Mouse (Mus musculus) lung, postnatal 10 days (tissue): ENCODE measurements at regions not wholly inside any gene's neighbourhood (a gene's known extent, or its start where the extent isn't known, plus 50 kb on each side); places are given as distances from the start of the nearest gene placed in this dataset.
"Not testable (repeated sequence)": the region's sequence is repeated elsewhere in the genome, so short reads cannot be mapped to it uniquely, and the experiment has no call there.

Experiments
- DNase-seq: peaks from one replicate; pipeline ENCODE4 v3.0.0; 2021

DNA sequence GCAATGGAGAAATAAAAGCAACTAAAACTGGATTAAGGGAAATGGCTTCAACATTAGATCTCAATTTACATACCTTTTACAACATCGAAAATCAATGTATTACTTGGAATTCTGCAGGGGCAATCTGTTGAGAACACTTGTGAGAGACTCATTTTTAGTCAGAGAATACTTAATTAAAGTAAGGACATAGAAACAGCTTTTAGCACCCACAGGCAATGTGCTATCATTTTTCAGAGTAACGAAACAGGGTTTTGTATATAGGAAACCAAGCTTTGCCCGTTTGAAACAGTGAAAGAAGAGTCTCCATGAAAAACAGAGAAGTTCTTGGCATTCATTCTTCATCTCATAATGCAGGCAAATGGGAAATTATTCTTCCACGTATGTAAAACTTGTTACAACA is 196.4 kb downstream of the Tdrd3 start:
- DNase-seq = no peak

DNA sequence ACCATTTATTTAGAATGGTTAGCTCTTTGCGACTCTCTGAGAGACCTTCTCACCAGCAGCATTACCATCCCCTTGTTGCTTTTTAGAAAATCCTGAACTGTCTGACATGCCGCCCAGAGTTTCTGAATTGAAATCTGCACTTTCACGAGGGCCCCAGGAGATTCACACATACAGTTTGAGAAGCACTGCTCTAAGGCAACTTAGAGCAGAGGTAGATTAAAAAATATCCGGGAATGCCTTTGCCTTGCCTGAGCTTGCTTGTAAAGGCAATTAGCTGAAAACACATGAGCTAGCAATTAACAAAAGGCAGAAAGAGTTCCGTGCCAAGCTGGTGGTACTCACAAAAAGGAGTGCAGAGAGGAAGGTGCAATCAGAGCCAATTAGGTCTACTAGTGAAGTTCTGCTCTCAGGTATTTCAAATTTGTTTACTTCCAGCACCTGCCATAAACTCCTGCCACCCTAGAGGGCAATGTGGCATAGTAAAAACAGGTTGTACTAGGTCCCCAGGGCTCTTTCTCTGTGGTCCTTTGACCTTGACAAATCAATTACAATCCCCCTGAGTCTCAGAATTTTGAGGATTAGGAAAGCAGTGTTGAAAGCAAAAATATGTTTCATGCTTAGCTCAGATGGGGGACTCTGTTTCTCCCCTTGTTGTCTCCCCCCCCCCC is 203.1 kb downstream of the Tdrd3 start:
- DNase-seq = no peak

DNA sequence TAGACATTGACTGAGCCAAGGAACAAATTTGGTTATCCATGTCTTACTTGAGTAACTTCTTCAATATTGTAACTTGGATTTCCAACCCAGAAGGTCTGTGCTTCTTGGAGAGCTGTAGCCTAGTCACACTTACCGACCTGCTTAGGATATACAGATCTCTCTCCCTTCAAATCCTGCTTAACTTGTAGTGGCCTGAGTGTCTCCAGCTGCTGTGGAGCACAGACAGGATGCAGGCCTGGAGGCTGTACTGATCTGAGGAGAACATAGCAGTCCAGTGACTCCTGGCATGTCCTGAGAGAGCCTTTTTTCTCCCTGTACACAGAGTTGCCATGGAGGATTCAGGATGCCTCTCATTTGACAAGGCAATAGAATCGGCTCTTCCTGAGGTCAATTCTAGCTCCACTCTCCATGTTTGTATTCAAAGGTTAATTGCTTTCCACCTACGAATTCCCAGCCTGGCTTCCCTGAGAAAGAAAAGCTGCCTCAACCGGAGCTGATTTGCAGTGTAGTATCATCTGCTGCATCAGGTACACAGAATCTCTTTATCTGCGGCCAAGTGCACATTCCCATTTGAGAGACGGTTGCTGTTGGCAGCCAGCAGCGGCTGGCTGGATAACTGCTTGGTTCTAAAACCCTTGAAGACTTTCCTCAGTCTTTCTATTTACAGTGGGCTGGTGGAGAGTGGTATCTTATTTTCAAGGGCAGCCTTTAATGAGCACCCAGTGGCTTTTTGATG is 214.8 kb downstream of the Tdrd3 start:
- DNase-seq = no peak

GRCm38 (mm10) chr14:87634596-87634995 is 218.2 kb downstream of the Tdrd3 start:
- no peak for DNase-seq

DNA sequence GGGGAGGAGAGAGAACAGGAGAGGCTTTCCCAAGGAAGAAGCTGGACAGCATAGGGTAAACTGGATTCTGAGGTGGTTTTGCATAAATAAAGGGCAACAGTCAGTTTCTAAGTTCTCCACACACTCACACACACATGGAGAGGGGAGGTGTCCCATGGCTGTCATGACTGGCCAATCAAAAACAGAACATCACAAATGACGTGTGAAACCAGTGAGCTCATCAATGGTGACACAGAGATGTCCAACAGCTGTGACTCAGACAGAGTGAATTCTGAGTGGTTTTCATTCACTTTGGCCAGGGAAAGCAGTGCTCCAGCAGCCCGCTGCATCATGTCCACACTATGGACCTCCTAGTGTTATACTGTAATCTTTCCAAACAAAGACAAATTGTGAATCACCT is 220.7 kb downstream of the Tdrd3 start:
- DNase-seq = peak; percentile 18

DNA sequence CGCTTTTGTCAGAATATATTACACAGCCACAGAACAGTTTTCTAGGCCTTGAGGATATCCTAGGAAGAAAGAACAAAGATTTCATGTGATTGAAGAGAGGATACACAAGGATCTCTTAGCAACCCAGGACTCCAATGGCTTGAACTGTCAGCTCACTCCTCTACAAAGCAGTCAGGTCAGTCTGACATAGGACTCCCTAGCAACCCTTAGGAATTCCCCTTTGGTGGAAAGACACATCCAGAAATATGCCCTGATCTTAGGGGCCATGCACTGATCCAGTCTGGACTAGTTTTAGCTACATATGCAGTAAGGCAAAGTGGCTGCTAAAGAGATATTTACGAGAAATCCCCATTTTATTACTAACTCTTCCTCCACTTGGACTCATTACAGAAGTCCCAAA is 251.5 kb downstream of the Tdrd3 start:
- no peak for DNase-seq

GRCm38 (mm10) chr14:87669496-87669895 is 253.1 kb downstream of the Tdrd3 start:
- DNase-seq = no peak

DNA sequence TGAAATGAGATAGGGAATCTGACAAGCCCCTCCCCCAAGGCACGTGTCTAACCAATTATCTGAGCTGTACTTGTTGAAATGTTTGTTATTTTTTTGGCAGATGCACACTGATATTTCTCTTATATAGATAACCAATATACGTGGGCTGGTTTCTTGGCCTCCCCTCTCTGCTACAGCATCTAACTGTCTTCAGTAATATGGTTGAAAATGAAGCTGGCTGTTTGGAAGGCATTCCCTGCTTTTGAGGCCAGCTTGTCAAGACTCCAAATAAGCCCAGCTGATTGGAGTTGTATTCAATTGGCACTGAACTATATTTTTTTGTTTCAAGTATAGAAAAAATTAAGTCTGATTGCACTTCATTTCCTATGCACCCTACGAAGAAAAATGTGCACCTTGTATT is 264.3 kb downstream of the Tdrd3 start:
- no peak for DNase-seq

DNA sequence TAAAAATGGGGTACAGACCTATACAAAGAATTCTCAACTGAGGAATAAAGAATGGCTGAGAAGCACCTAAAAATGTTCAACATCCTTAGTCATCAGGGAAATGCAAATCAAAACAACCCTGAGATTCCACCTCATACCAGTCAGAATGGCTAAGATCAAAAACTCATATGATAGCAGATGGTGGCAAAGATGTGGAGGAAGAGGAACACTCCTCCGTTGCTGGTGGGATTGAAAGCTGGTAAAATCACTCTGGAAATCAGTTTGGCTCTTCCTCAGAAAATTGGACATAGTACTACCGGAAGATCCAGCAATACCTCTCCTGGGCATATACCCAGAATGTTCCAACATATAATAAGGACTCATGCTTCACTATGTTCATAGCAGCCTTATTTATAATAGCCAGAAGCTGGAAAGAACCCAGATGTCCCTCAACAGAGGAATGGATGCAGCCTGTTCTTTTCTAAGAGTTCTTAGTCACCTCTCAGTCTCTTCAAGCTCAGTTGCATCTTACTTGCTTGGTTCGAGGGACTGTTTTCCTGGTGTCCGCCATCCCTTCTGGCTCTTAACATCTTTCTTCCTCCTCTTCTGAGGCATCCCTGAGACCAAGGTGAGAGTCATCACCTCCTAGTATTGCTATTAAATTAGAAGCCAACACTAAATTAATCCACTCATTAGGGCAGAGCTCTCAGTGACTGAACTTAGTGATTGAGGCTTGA is 266.8 kb downstream of the Tdrd3 start:
- not testable (repeated sequence) for DNase-seq

DNA sequence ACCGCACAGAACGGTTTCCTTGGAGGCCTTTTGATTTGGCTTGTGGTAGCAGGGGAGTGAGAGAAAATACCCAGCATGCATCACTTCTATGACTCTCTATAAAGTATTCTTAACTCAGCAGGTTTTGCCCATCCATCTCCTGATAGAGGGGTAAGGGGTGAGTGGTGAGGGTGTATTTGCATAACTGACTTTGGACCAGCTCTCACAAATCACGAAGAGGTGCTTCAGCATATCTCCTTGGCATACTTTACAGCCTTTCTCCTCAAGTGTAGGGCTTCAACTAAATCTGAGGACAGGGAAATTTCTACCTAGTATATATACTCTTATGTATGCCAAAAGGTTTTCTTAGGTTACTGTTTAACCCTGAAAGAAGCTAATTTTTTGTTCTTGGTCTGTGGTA is 273.4 kb downstream of the Tdrd3 start:
- DNase-seq = no peak

DNA sequence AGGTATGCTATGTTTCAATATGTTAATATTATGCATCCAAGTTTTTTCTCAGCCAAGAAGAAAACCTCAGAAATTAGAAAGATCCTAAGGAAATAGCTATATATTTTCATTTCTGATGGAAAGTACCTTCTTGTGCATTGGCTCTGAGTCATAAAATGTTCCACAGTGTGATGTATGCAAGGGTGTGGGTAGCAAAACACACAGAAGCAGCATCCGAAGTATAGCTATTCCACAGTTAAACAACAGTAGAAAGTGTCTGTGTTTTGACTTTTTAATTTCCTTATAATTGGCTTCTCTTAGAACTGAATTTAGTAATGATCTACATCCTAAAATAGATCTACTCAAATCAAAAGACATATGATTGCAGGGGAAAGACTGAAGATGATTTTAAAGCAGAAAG is 320.0 kb downstream of the Tdrd3 start:
- no peak for DNase-seq

GRCm38 (mm10) chr14:87745524-87745923 is 329.1 kb downstream of the Tdrd3 start:
- DNase-seq = no peak

DNA sequence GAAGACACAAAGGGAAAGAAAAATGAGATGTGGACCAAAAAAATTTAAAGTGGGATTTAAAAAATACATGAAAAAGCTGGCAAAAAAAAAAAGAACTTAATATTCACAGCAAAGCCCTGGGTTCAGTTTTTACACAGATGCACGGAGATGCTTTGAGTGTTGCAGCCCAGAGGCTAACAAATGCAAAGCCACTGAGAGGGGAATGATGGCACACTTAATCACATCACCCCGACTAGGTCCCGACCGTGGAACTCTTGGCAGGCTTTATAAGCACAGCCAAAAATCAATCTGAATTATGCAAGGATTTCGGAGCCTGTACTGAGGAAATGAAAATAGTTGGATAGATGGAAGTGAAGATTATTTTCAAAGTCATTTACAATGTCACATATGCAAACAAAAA is 329.6 kb downstream of the Tdrd3 start:
- DNase-seq = no peak

DNA sequence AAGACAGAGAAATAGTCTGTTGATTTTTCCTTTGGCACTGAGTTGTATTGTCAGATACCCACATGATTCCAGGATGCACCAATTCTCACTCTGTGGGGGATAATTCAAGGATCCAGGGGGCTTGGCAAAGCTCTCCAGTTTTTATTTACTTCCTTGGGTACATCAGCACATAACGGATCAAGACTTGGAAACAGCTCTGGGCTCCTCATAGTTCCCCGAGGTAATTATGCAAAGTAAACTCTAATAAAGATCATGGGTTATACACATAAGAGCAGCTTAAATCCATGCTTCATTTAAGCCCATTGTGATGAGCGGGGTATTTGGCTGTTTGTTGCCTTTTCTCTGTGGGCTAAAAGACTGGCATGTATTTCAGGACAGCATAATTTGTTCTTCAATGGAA is 332.6 kb downstream of the Tdrd3 start:
- DNase-seq = no peak

DNA sequence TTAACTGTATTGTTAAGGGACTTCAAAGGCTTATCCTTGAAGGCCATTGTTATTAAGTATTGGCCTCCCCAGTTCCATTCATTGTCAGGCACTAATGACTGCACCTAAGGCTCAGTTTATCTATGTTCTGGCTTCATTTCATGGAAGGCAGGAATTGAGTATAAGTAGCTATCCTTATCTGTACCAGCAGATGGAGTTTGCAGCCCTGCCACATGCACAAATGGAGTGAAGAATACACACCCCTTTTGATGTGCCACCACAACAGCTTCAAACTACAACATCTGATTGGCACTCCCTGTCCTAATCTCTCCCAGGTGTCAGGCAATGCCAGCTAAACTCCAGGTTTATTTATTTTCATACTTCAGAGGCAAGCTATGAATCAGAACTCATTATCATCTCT is 333.3 kb downstream of the Tdrd3 start:
- DNase-seq = no peak

GRCm38 (mm10) chr14:87750665-87751170 is 334.3 kb downstream of the Tdrd3 start:
- no peak for DNase-seq

GRCm38 (mm10) chr14:87754744-87755143 is 338.3 kb downstream of the Tdrd3 start:
- no peak for DNase-seq

DNA sequence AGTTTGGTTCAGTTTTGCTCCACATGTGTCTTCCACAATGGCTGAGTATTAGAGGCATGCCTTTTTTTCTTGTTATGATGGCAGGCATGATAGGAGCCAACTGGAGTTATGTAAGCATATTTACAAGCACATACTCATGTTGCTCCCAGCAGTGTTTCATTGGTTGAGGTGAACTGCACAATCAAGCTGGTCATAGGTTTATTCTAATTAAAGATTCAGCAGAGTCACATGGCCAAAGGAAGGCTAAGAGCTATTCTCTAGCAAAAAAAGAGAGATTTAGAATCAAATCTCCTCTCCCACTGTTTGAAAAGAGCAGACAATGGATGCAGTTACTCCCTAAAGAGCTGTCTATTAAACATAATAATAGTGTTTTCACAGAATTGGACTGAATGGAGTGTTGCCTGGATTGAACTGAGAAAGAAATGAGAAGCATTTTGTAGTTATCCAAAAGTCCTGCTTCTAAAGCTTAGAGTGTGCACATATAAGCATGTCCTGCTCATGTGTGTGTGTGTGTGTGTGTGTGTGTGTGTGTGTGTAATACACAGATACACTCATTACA is 359.0 kb downstream of the Tdrd3 start:
- no peak for DNase-seq

GRCm38 (mm10) chr14:87799803-87800202 is 383.4 kb downstream of the Tdrd3 start:
- DNase-seq = no peak

GRCm38 (mm10) chr14:87809664-87810063 is 393.2 kb downstream of the Tdrd3 start:
- not testable (repeated sequence) for DNase-seq

DNA sequence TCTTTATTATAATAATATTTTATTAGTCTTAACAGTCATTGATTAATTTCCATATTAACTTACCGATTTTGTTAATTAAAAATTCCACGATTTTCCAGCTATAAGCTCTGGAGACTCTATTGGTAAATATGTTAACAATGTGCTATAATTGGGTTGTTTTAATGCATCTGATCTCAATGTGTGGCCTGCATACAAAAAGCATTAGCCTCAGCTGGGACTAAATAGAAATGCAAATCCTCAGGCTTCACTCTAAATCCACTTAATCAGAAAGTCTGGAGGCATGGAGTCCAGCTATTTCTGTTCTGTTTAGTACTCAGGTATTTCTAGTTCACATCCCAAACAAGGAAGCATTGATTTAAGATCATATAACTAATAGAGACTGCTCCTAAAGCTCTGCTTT is 427.7 kb downstream of the Tdrd3 start:
- DNase-seq = no peak

DNA sequence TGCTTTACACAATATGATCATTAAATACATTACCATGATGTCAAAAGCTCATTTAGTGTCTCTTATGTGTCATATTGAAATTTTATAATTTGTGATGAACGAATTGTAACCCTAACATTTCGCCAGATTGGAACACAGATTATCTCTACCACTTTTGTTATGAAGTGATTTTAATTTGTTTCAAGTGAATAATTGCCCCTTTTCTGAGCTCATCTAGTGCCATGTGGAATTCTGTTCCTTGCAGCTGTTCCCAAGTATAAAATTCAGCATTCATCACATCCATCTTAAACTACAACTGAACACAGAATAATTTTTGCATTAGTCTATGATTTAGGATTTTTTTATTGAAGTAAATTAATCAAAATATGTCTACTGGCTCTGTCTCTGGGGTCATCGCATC is 445.0 kb downstream of the Tdrd3 start:
- DNase-seq = no peak

DNA sequence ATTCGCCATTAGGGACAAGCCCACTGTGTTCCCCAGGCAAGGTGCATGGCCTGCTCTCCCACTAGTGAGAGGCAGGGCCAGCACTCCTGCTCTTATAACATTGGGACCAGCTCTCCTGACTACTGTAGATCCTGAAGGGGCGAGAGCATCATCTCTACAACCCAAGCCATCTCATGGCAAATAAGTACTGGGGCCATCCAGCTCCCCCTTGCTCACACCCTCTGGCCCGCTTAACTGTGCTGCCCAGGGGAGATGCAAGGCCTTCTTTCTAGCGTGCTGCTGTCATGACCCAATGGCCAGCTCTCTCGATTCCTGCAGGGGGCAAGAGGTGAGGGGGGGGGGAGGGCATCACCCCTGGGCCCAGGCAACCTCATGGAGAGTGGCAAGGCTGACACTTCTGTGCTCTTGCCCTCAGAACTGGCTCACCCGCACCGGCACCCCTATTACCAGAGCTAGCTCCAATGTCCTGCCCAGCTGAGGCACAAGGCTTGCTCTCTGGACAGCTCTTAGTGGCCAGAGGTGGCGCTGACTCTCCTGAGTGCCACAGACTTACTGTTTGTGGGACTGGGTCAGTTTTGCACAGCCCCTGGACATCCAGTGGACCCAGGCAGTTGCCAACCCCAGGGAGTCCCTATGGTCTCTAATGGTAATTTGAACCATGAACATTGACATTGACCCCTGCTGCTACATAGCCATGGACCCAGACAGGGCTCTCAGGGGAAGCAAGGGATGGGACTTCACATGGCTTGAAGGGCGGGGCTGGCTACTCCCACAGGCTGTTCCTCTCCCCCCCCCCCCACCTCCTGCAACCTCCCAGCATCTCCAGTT is 448.2 kb downstream of the Tdrd3 start:
- DNase-seq = no peak
